Mouse (Mus musculus) T-helper 17 cell (primary cell): ENCODE results near the gene Plgrkt.

ENCODE experiments used
- in situ Hi-C, 2 experiments: fragments of 300-600 bp; cut with MboI, MseI; formaldehyde crosslinking; loops; 1 replicate in 1 of 2; 2 replicates in 1 of 2; pipeline ENCODE4 v1.15.1; 2025; ENCODE audit warnings: high pct_unique_total_duplicates in 2 of 2

The Plgrkt gene

GRCm38 (mm10) chr19:29354895-29355877 lies 12.0 kb downstream of the Plgrkt start:
- in situ Hi-C loops, result loop anchor here (5.0 to 10.0 kb wide), 5 partner anchors 38 to 810 kb away; no protein-coding TSS in a partner anchor

- in situ Hi-C loops, result loop anchor here (5.0 to 10.0 kb wide), 5 partner anchors 34 to 806 kb away; no protein-coding TSS in a partner anchor
Observed at GRCm38 (mm10) chr19:29350991-29351390, 16.2 kb downstream of the Plgrkt start.

GRCm38 (mm10) chr19:29345636-29346035 lies 21.6 kb downstream of the Plgrkt start:
- in situ Hi-C loops, result no loop called here

DNA sequence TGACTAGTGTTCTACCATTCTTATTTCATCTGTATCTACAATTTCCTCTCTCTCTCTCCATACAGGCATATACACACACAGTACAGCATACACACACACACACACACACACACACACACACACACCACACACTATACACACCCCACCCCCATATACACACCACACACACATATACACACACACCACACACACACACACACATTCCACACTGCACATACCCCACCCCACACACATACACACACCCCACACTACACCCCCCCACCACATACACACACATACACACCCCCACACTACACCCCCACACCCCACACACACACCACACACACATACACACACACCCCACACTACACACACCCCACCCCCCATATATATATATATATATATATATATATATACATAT lies 22.3 kb downstream of the Plgrkt start:
- in situ Hi-C loops, result no loop called here

- in situ Hi-C loops, result no loop called here
Observed at GRCm38 (mm10) chr19:29342281-29342680, 24.9 kb downstream of the Plgrkt start.

GRCm38 (mm10) chr19:29341029-29341428 lies 26.2 kb downstream of the Plgrkt start:
- in situ Hi-C loops, result no loop called here

DNA sequence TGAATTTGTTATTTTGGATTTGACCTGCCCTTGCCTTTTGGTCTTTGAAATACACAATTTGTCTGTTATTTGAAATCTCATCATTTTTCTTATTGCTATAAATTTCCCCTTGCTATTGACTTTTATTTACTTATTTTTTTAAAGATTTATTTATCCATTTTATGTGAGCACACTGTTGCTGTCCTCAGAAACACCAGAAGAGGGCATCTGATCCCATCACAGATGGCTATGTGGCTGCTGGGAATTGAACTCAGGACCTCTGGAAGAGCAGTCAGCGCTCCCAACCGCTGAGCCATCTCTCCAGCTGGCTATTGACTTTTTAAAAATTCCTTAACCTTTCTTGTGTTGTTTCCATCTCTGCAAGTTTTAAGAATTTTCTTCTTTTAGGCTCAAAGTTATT lies 30.6 kb downstream of the Plgrkt start:
- in situ Hi-C loops, result loop anchor here in 1 of 2 experiments (10.0 kb wide), 1 partner anchor 682 kb away; no protein-coding TSS in a partner anchor

DNA sequence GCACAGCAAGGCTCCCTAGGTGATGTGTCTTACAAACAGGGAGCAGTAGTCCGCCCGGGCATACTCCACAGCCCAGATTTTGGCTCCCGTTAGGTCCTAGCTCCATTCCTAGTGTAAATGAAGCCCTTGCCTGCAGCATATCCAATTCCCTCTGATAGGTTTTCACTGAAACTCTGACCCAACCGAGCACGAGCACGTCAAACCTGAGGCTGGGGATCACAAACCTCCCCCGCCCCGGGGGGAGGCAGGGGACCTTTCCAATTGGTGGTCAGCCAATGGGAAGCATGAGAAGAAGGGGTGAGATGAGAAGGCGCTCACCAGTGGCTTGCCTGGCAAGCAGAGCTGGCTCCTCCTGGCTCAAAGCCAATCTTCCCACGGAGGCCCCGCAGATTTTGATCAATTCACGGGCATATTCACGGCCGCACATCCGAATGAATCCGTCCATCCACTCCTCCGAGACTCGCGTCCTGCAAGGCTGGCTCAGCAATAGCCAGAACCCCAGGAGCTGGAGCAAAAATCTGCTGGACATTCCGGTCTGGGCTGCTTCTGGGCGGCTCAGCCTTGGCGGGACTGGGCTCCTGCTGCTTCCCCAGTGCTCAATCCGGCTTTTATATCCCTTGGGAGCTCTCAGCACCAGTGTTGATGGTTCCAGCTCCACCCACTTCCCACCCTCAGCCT lies 33.0 kb downstream of the Plgrkt start, which contains the start of gene Rln1:
Rln1 (minus strand) TSS at position 603 of the 678 bp plus-strand sequence.
- in situ Hi-C loops, result loop anchor here in 1 of 2 experiments (10.0 kb wide), 1 partner anchor 679 kb away; no protein-coding TSS in a partner anchor

- in situ Hi-C loops, result no loop called here
Observed at GRCm38 (mm10) chr19:29326822-29327552, 40.2 kb downstream of the Plgrkt start.

DNA sequence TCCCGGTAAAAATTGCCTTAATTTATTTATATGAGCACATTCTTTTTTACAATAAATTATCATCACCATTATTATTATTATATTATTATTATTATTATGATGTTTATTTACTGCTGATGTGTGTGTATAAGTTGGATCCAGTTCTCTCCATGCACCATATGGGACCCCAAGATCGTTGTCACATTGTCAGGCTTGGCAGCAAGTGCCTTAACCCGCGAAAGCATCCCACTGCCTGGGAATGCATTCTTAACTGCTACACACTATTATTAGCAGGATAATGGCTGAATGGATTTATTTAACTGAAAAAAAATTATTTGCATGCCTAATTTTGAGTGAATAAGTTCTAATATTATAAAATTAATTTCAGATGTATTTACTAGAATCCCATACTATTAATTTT lies 40.8 kb downstream of the Plgrkt start:
- in situ Hi-C loops, result no loop called here

DNA sequence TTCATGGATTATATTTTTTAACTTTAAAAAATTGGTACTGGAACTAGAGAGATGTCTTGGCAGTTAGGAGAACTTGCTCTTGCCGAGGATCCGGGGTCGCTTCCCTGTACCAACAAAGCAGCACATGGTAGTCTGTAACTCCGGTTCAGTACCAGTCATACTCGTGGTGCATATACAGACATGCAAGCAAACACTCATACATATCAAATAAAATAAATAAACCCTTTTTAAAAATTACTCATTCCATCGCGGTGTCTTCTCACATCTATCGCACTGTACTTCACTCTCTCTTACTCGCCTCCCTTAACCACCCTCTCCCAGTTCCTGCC lies 41.4 kb downstream of the Plgrkt start:
- in situ Hi-C loops, result no loop called here

GRCm38 (mm10) chr19:29325053-29325851 lies 41.9 kb downstream of the Plgrkt start, which contains the start of gene Insl6:
Insl6 (minus strand) TSS chr19:29325356.
- in situ Hi-C loops, result no loop called here

DNA sequence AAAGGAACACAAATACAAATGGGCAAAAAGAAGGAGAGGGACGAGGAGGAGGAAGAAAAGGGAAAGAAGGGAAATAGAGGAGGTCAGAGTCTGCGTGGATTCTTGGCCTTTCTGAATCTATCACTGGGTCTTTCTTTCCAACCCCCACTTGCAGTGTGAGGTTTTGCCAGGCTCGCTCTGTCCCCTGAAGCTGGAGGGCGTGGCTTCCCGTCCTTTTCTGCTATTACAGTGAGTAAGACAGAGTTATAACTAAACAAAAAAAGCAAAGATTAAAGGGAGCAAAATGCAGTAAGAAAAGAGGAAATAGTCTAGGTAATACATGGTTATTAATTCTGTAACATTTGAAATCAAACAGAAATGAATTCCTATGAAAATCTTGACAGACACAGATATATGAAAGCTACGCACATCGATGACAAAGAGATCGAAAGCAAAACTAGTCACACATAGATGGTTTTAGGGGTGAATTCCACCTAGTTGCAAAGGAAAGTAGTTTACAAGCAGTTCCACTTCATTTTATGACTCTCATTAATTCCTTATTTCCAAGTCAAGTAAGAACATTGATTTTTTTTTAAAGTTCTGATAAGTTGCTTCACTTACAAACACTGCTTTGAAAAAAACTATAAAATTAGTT lies 43.7 kb downstream of the Plgrkt start:
- in situ Hi-C loops, result no loop called here

- in situ Hi-C loops, result no loop called here
Observed at GRCm38 (mm10) chr19:29312661-29313060, 54.5 kb downstream of the Plgrkt start.

DNA sequence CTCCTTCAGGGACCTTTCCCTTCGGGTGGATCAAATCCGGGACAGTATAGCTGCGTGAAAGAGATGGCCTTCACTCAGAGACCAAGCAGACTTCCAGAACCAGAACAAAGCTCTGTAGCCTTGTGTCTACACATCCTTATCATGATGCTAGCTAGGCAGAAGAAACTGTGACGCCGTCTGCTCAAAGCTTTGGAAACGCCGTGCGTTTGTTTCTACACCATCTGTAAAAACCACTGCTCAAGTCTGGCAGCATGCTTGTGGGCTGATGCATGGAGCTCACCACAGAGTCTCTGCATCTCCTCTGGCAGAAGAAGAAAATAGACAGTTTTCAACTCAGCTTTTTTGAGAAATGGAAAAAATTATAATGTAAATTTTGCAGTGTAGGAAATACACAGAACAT lies 55.4 kb downstream of the Plgrkt start:
- in situ Hi-C loops, result no loop called here

DNA sequence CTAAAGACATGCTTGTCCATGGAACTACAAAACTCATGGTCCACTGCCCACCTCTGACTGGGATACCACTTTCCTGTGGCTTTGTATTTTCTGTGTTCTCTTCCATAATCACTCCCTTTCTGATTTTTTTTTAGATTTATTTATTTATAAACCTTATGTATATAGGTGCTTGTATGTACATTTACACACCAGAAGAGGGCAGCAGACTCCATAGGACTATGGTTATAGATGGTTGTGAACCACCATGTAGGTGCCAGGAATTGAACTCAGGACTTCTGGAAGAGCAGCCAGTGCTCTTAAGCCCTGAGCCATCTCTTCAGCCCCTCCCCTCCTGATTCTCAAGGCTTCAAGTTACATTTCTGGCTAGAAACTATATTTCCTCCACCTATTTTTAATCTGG lies 58.4 kb downstream of the Plgrkt start:
- in situ Hi-C loops, result no loop called here

- in situ Hi-C loops, result no loop called here
Observed at GRCm38 (mm10) chr19:29302119-29302518, 65.1 kb downstream of the Plgrkt start.

DNA sequence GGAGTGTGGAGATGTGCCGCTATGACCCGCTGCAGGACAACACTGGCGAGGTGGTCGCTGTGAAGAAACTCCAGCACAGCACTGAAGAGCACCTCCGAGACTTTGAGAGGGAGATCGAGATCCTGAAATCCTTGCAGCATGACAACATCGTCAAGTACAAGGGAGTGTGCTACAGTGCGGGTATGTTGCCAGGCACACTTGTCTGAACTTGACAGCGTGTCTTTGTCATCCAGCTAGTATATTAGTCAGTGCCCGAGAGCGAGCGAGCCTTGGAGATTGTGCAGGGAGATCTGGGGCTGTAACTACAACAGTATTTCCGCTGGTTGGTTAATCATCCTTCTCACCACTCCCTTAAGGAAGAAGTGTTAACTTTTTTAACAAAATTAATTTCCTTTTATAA lies 66.3 kb downstream of the Plgrkt start:
- in situ Hi-C loops, result no loop called here
